Mouse (Mus musculus): Measurements from ENCODE around the gene Med29.

DNA sequence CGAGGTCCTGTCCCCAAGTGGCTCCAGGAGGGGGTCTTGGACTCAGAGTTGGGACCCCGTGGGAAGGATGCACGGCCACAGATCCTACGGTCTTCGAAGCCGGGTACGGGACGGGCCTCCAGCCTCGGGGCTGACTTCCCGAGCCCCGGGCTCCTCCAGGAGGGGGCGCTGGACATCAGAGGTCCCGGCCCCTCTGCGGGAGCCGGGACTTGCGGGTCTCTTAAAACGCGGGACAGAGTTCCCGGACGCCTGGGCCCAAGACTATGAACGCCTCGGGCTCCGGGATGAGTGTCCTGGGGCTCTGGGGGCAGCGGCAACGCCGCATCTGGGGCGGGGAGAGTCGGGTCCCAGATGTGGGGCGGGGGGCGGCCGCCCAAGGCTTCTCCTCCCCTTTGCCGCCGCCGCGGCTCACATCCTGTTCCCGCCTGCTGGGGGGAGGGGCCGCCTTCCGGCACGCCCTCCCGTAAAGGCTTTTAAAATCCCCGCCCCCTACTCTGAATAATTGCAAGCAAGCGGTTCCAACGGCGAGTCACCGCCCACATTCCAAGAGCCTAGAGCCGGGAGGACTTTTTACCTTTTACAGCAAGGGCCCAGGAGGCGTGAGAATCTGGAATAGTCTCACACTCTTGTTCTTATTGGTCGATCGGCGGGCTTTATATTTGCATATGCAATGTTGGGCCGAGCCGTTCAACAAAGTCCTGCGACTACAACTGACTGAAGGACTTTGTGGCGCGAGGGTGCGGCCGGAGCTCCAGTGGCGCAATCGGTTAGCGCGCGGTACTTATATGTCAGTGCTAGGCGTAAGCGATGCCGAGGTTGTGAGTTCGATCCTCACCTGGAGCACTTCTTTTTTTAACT lies 20.0 kb downstream of the Med29 start, which contains the start of gene Plekhg2:
- TF ChIP-seq CTCF (IDR thresholded peaks at IDR 0.05; ENCODE audit: low read depth) (peak; percentile 43), EP300 (IDR thresholded peaks at IDR 0.05; ENCODE audit: low read depth) (peak; percentile 82)
